Mouse (Mus musculus) adrenal gland, adult (tissue): ENCODE measurements around the gene Foxa2.

Source experiments
- DNase-seq, 2 experiments: peaks; one replicate each; pipeline ENCODE4 v3.0.0; 2022 to 2023; ENCODE audit warnings: low spot score in 1 of 2; ENCODE audit not compliant: inconsistent age in 2 of 2

Foxa2 gene

GRCm38 (mm10) chr2:148039351-148040235, 7.2 kb downstream of the Foxa2 start:
- DNase-seq, result peak in 1 of 2 experiments; percentile 46

GRCm38 (mm10) chr2:148038366-148039310, 8.1 kb downstream of the Foxa2 start:
- DNase-seq, result peak in 1 of 2 experiments; percentile 35

- no peak for DNase-seq
Observed at GRCm38 (mm10) chr2:148036611-148037160, 10.1 kb downstream of the Foxa2 start.

- DNase-seq, result no peak
Observed at GRCm38 (mm10) chr2:148030991-148031675, 15.6 kb downstream of the Foxa2 start.

- no peak for DNase-seq
Observed at GRCm38 (mm10) chr2:148030613-148030935, 16.2 kb downstream of the Foxa2 start.

GRCm38 (mm10) chr2:148029751-148030612, 16.8 kb downstream of the Foxa2 start:
- no peak for DNase-seq

- DNase-seq, result no peak
Observed at GRCm38 (mm10) chr2:148029050-148029608, 17.6 kb downstream of the Foxa2 start.

- no peak for DNase-seq
Observed at GRCm38 (mm10) chr2:148026366-148026765, 20.4 kb downstream of the Foxa2 start.

GRCm38 (mm10) chr2:148025481-148025880, 21.3 kb downstream of the Foxa2 start:
- no peak for DNase-seq

- no peak for DNase-seq
Observed at GRCm38 (mm10) chr2:148024268-148024935, 22.4 kb downstream of the Foxa2 start.

GRCm38 (mm10) chr2:148023340-148023806, 23.4 kb downstream of the Foxa2 start:
- no peak for DNase-seq

GRCm38 (mm10) chr2:148021919-148022570, 24.7 kb downstream of the Foxa2 start:
- no peak for DNase-seq

- no peak for DNase-seq
Observed at GRCm38 (mm10) chr2:148021016-148021415, 25.8 kb downstream of the Foxa2 start.

GRCm38 (mm10) chr2:148020125-148020524, 26.6 kb downstream of the Foxa2 start:
- DNase-seq, result no peak

- DNase-seq, result no peak
Observed at GRCm38 (mm10) chr2:148017782-148018690, 28.7 kb downstream of the Foxa2 start.

GRCm38 (mm10) chr2:148013382-148013781, 33.4 kb downstream of the Foxa2 start:
- DNase-seq, result no peak

- DNase-seq, result no peak
Observed at GRCm38 (mm10) chr2:148009049-148009448, 37.7 kb downstream of the Foxa2 start.
